Mouse (Mus musculus) liver, adult 2 months (tissue): ENCODE data around the gene Ehbp1. TPM values are rescaled to one million over a fixed set of nuclear protein-coding genes. Genes with fewer than 3 reads are reported as not detected.

ENCODE experiments used
- DNase-seq: peaks from one replicate; pipeline ENCODE4 v3.0.0-alpha.2; 2011; ENCODE audit warnings: low read depth, low spot score; ENCODE audit errors: extremely low read depth
- H3K27ac ChIP-seq: fragments of 200-500 bp; replicated peaks from 2 replicates; pipeline ENCODE4 v1.5.1; 2012; ENCODE audit warnings: low read depth, mild to moderate bottlenecking, control low read depth, inconsistent platforms, low read length; ENCODE audit not compliant: insufficient read depth
- H3K27me3 ChIP-seq: fragments of 200-500 bp; 2 replicates; pipeline ENCODE4 v1.6.1; 2012; ENCODE audit warnings: mild to moderate bottlenecking, moderate library complexity, low read length, inconsistent platforms; ENCODE audit not compliant: control insufficient read depth, insufficient read depth
- H3K36me3 ChIP-seq: fragments of 200-500 bp; 2 replicates; pipeline ENCODE4 v1.6.1; 2012; ENCODE audit warnings: low read length, inconsistent platforms; ENCODE audit not compliant: control insufficient read depth, insufficient read depth
- H3K4me1 ChIP-seq: fragments of 200-500 bp; 2 replicates; pipeline ENCODE4 v1.6.1; 2011; ENCODE audit warnings: low read length; ENCODE audit not compliant: control insufficient read depth, insufficient read depth
- H3K4me3 ChIP-seq: fragments of 200-500 bp; 2 replicates; pipeline ENCODE4 v1.5.1; 2011; ENCODE audit warnings: low read depth, mild to moderate bottlenecking, control low read depth, low read length, moderate library complexity; ENCODE audit not compliant: insufficient read depth
- H3K79me2 ChIP-seq: fragments of 200-500 bp; 2 replicates; pipeline ENCODE4 v1.6.1; 2012; ENCODE audit warnings: inconsistent platforms, mild to moderate bottlenecking, low read length, moderate library complexity; ENCODE audit not compliant: control insufficient read depth, insufficient read depth
- H3K9ac ChIP-seq: fragments of 200-500 bp; 2 replicates; pipeline ENCODE4 v1.6.1; 2012; ENCODE audit warnings: low read depth, mild to moderate bottlenecking, control low read depth, inconsistent platforms, low read length
- CTCF ChIP-seq: fragments of 200-500 bp; IDR thresholded peaks from 2 replicates; pipeline ENCODE4 v1.5.1; 2011; ENCODE audit warnings: low read depth, low read length, control low read depth
- POLR2A ChIP-seq: fragments of 200-500 bp; IDR thresholded peaks from 2 replicates; pipeline ENCODE4 v1.6.1; 2011; ENCODE audit warnings: low read length, control low read depth; ENCODE audit not compliant: insufficient read depth; ENCODE audit errors: extremely low read depth
- WGBS: fragments of 180-500 bp; shearing (Covaris S2); methylation state at CpG from one replicate; pipeline ENCODE4 v1.1.7; 2018; 5-methylcytosine and 5-hydroxymethylcytosine counted together
- polyA plus RNA-seq: library from polyadenylated mRNA; depleted of rRNA; stranded (reverse); fragments of >200 nt; gene quantifications from 2 replicates; pipeline ENCODE4 v1.2.3, GENCODE M21; 2012
- total RNA-seq: library from RNA; depleted of rRNA; stranded (reverse); fragments of >200 nt; gene quantifications from 2 replicates; pipeline ENCODE4 v1.2.3, GENCODE M21; 2014

Gene Ehbp1
- total and polyA plus RNA-seq, 2 experiments, result 1.3 to 9.5 TPM

GRCm38 (mm10) chr11:22008817-22009216 is 333.3 kb downstream of the Ehbp1 start:
- no peak for DNase-seq
- H3K36me3 ChIP-seq, result peaks cover 6% of the 10 kb centered on the region; the same call in 1 of the 2 replicates
- TF ChIP-seq POLR2A, result no peak
- H3K4me3 ChIP-seq, result no peak overlapping the region
- H3K4me1 ChIP-seq, result no peaks in the 10 kb centered on the region; the same call in 1 of the 2 replicates
- H3K9ac ChIP-seq, result no peak overlapping the region
- no peak overlapping the region for H3K27ac ChIP-seq
- 95% methylated on average over 2 of the region's 2 CpGs for WGBS
- H3K79me2 ChIP-seq, result no peaks in the 10 kb centered on the region
- H3K27me3 ChIP-seq, result peaks cover 7% of the 10 kb centered on the region; the same call in 1 of the 2 replicates

GRCm38 (mm10) chr11:22008129-22008596 is 333.9 kb downstream of the Ehbp1 start:
- peaks cover 7% of the 10 kb centered on the region; the same call in 1 of the 2 replicates for H3K27me3 ChIP-seq
- no peaks in the 10 kb centered on the region for H3K79me2 ChIP-seq
- WGBS, result 77% methylated on average over 10 of the region's 10 CpGs
- peaks cover 6% of the 10 kb centered on the region; the same call in 1 of the 2 replicates for H3K36me3 ChIP-seq
- no peak overlapping the region for H3K4me3 ChIP-seq
- DNase-seq, result no peak
- no peak overlapping the region for H3K9ac ChIP-seq
- H3K4me1 ChIP-seq, result peaks cover 5% of the 10 kb centered on the region
- no peak for TF ChIP-seq CTCF
- TF ChIP-seq POLR2A, result no peak
- H3K27ac ChIP-seq, result no peak overlapping the region

GRCm38 (mm10) chr11:22007781-22008110 is 334.3 kb downstream of the Ehbp1 start:
- Histone ChIP-seq H3K4me3 (no peak overlapping the region), H3K79me2 (no peaks in the 10 kb centered on the region), H3K36me3 (peaks cover 6% of the 10 kb centered on the region; the same call in 1 of the 2 replicates), H3K9ac (no peak overlapping the region), H3K4me1 (peaks cover 6% of the 10 kb centered on the region), H3K27me3 (peaks cover 8% of the 10 kb centered on the region), H3K27ac (no peak overlapping the region)
- no peak for DNase-seq
- WGBS, result 72% methylated on average over 6 of the region's 6 CpGs
- TF ChIP-seq POLR2A (no peak), CTCF (no peak)

GRCm38 (mm10) chr11:22007088-22007780 is 334.9 kb downstream of the Ehbp1 start:
- no peak for TF ChIP-seq CTCF
- no peak for TF ChIP-seq POLR2A

GRCm38 (mm10) chr11:22006471-22007087 is 335.5 kb downstream of the Ehbp1 start:
- peaks cover 7% of the 10 kb centered on the region for H3K4me1 ChIP-seq
- no peak for DNase-seq
- no peak overlapping the region for H3K9ac ChIP-seq
- no peaks in the 10 kb centered on the region for H3K79me2 ChIP-seq
- TF ChIP-seq POLR2A (no peak), CTCF (no peak)
- WGBS, result 89% methylated on average over 12 of the region's 12 CpGs
- peaks cover 6% of the 10 kb centered on the region; the same call in 1 of the 2 replicates for H3K36me3 ChIP-seq
- H3K4me3 ChIP-seq, result no peak overlapping the region
- no peak overlapping the region for H3K27ac ChIP-seq
- peaks cover 18% of the 10 kb centered on the region for H3K27me3 ChIP-seq

More at GRCm38 (mm10) chr11:22007088-22007780, 334.9 kb downstream of the Ehbp1 start:
- H3K27me3 ChIP-seq, result peaks cover 12% of the 10 kb centered on the region
- H3K79me2 ChIP-seq, result no peaks in the 10 kb centered on the region
- H3K4me3 ChIP-seq, result no peak overlapping the region
- 89% methylated on average over 20 of the region's 20 CpGs for WGBS
- no peak overlapping the region for H3K9ac ChIP-seq
- H3K36me3 ChIP-seq, result peaks cover 6% of the 10 kb centered on the region; the same call in 1 of the 2 replicates
- H3K4me1 ChIP-seq, result peaks cover 7% of the 10 kb centered on the region
- DNase-seq, result no peak
- H3K27ac ChIP-seq, result no peak overlapping the region

GRCm38 (mm10) chr11:22005281-22005870 is 336.7 kb downstream of the Ehbp1 start:
- H3K79me2 ChIP-seq, result no peaks in the 10 kb centered on the region
- H3K36me3 ChIP-seq, result peaks cover 3% of the 10 kb centered on the region; the same call in 1 of the 2 replicates
- H3K27me3 ChIP-seq, result peaks cover 25% of the 10 kb centered on the region
- no peak overlapping the region for H3K9ac ChIP-seq
- no peak overlapping the region for H3K27ac ChIP-seq
- 84% methylated on average over 9 of the region's 9 CpGs for WGBS
- peaks cover 7% of the 10 kb centered on the region for H3K4me1 ChIP-seq
- no peak for DNase-seq
- H3K4me3 ChIP-seq, result no peak overlapping the region
- no peak for TF ChIP-seq CTCF
- TF ChIP-seq POLR2A, result no peak
